Mouse (Mus musculus): ENCODE measurements around the gene Csad.

DNA sequence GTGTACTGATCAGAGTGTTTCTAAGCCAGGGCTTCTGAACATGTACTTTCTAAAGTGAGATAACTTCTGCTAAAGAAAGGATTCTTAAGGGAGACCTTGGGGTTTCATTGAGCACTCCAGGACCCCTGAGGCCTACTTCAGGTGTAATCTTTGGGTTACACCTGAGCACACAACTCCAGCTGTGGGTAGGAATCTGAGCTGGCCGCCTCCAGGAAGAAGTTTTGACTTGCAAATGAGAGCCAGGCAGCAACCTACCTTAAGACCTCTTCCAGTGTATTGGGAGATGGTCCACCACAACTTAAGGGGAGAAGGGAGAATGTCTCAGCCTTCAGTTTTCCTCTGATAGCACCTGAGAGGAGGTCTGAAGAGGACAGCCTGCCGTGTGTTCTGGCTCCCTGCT is 9.6 kb upstream of the Csad start:
- no peak for TF ChIP-seq CTCF (IDR thresholded peaks at IDR 0.05; ENCODE audit: low read depth, low read length)
- no peak for TF ChIP-seq POLR2A (IDR thresholded peaks at IDR 0.05; ENCODE audit: borderline replicate concordance, low read depth, low read length)

Measured in bone marrow macrophage, adult 2 months (primary cell).